Mouse (Mus musculus) small intestine, adult 2 months (tissue): ENCODE results near the gene Mier2.

ENCODE experiments used
- CTCF ChIP-seq: fragments of 200-500 bp; IDR thresholded peaks from 2 replicates; pipeline ENCODE4 v1.5.1; 2012; ENCODE audit warnings: low read depth, mild to moderate bottlenecking, control low read depth, inconsistent platforms, low read length, moderate library complexity, mixed read lengths; ENCODE audit not compliant: insufficient replicate concordance, insufficient read length; ENCODE audit errors: extremely low read depth
- POLR2A ChIP-seq: fragments of 200-500 bp; IDR thresholded peaks from 2 replicates; pipeline ENCODE4 v1.6.1; 2012; ENCODE audit warnings: low read depth, mild to moderate bottlenecking, control low read depth, inconsistent platforms, low read length, moderate library complexity

- no peak for TF ChIP-seq CTCF
- no peak for TF ChIP-seq POLR2A
Observed at GRCm38 (mm10) chr10:79586243-79586642, 31.2 kb upstream of the Mier2 start.
